In genomic region chr8:3514681-3515247, GRCm38 (mm10) we compare ENCODE assay signal across 8 mouse cellular contexts. TPM values are rescaled to one million over a fixed set of nuclear protein-coding genes. Genes with fewer than 3 reads are reported as not detected.
A peak's percentile ranks its signal among the peaks of the same experiment; 100 is the strongest.
DNase-seq lines count a peak whose midpoint lies in the region; ATAC-seq lines count a peak whose summit lies in the region.

No protein-coding gene starts in this region.

- peak overlapping the region; percentile 92 for H3K4me2 ChIP-seq in heart, embryonic 12.5 days
- peak overlapping the region; percentile 63 for H3K4me2 ChIP-seq in intestine, embryonic 14.5 days (ENCODE audit: low read length)
- peak overlapping the region; percentile 92 for H3K4me2 ChIP-seq in midbrain, embryonic 15.5 days

- peaks cover 5% of the 10 kb centered on the region for H3K4me1 ChIP-seq in heart, embryonic 12.5 days (replicated peaks)
- no peaks in the 10 kb centered on the region for H3K4me1 ChIP-seq in intestine, embryonic 14.5 days (replicated peaks; ENCODE audit: control insufficient read depth, insufficient read depth, low read length)
- H3K4me1 ChIP-seq in midbrain, embryonic 15.5 days: peaks cover 16% of the 10 kb centered on the region

- H3K36me3 ChIP-seq in heart, embryonic 12.5 days: peaks cover 44% of the 10 kb centered on the region
- H3K36me3 ChIP-seq in intestine, embryonic 14.5 days (ENCODE audit: control insufficient read depth, insufficient read depth, low read length): peaks cover 33% of the 10 kb centered on the region
- peaks cover 14% of the 10 kb centered on the region for H3K36me3 ChIP-seq in midbrain, embryonic 15.5 days (replicated peaks)

- H3K9ac ChIP-seq in heart, embryonic 12.5 days: peak overlapping the region; percentile 57
- H3K9ac ChIP-seq in intestine, embryonic 14.5 days (ENCODE audit: low read length): peak overlapping the region; percentile 61; the same call in 1 of the 2 replicates
- peak overlapping the region; percentile 72 for H3K9ac ChIP-seq in midbrain, embryonic 15.5 days

- no peak overlapping the region; the same call in 1 of the 2 replicates for H3K27ac ChIP-seq in heart, embryonic 12.5 days (ENCODE audit: poor library complexity, severe bottlenecking)
- H3K27ac ChIP-seq in intestine, embryonic 14.5 days (ENCODE audit: low read depth): no peak overlapping the region
- H3K27ac ChIP-seq in midbrain, embryonic 15.5 days: peak overlapping the region; percentile 82

- peak overlapping the region; percentile 72 for H3K4me3 ChIP-seq in heart, embryonic 12.5 days
- H3K4me3 ChIP-seq in intestine, embryonic 14.5 days (ENCODE audit: low read depth, low read length): peak overlapping the region; percentile 73
- H3K4me3 ChIP-seq in midbrain, embryonic 15.5 days: peak overlapping the region; percentile 68

- WGBS in heart, embryonic 12.5 days: 32% methylated on average over 13 of the region's 13 CpGs
- 35% methylated on average over 13 of the region's 13 CpGs for WGBS in intestine, embryonic 14.5 days
- 33% methylated on average over 13 of the region's 13 CpGs for WGBS in midbrain, embryonic 15.5 days

- ATAC-seq in heart, embryonic 12.5 days (ENCODE audit: insufficient number of reproducible peaks, low FRiP score): no peak
- ATAC-seq in intestine, embryonic 14.5 days (replicated peaks; ENCODE audit: low FRiP score, low TSS enrichment, low read depth): no peak; the same call in 1 of the 2 replicates
- ATAC-seq in midbrain, embryonic 15.5 days (replicated peaks): no peak

- H3K9me3 ChIP-seq in heart, embryonic 12.5 days (replicated peaks): no peaks in the 10 kb centered on the region
- no peaks in the 10 kb centered on the region for H3K9me3 ChIP-seq in intestine, embryonic 14.5 days (ENCODE audit: control insufficient read depth, low read length)
- no peaks in the 10 kb centered on the region for H3K9me3 ChIP-seq in midbrain, embryonic 15.5 days

- H3K27me3 ChIP-seq in heart, embryonic 12.5 days (replicated peaks): no peaks in the 10 kb centered on the region
- H3K27me3 ChIP-seq in intestine, embryonic 14.5 days (replicated peaks; ENCODE audit: control insufficient read depth, insufficient read depth, low read length): no peaks in the 10 kb centered on the region
- no peaks in the 10 kb centered on the region for H3K27me3 ChIP-seq in midbrain, embryonic 15.5 days (replicated peaks)

- DNase-seq in heart, adult 9 months (ENCODE audit: low spot score in 2 of 2): no peak
- peak; percentile 29 to 35 for DNase-seq in cerebellum, postnatal 25 days
- DNase-seq in intestine, embryonic 14.5 days (ENCODE audit: low spot score): no peak
- DNase-seq in frontal cortex, postnatal 25 days (ENCODE audit: low spot score in 2 of 2): no peak
- no peak for DNase-seq in spleen, postnatal 10 days (ENCODE audit: low spot score in 2 of 2)
- DNase-seq in ovary, adult 18-20 months (ENCODE audit: low spot score): no peak

RNA-seq across cellular contexts. Expression of gene Pnpla6, which starts 0.4 kb away (rescaled TPM):
- 21.7 and 23.4 TPM in 2 replicates for polyA plus RNA-seq in heart, embryonic 12.5 days (2016; fragmentation: Nextera tagmentation; extraction: Ambion mirVana)
- polyA plus RNA-seq in intestine, embryonic 14.5 days (2014; fragmentation: Nextera tagmentation; extraction: Ambion mirVana): 25.7 and 26.7 TPM in 2 replicates
- polyA plus RNA-seq in midbrain, embryonic 15.5 days (2015; fragmentation: Nextera tagmentation; extraction: Ambion mirVana): 42.5 and 45.5 TPM in 2 replicates

RNA-seq across cellular contexts. Expression of gene Mcoln1, which starts 14.5 kb away (rescaled TPM):
- polyA plus RNA-seq in heart, embryonic 12.5 days (2016; fragmentation: Nextera tagmentation; extraction: Ambion mirVana): 52.7 and 53.5 TPM in 2 replicates
- 37.3 and 41.8 TPM in 2 replicates for polyA plus RNA-seq in intestine, embryonic 14.5 days (2014; fragmentation: Nextera tagmentation; extraction: Ambion mirVana)
- 126 and 130 TPM in 2 replicates for polyA plus RNA-seq in midbrain, embryonic 15.5 days (2015; fragmentation: Nextera tagmentation; extraction: Ambion mirVana)

RNA-seq across cellular contexts. Expression of gene Zfp358, which starts 21.8 kb away (rescaled TPM):
- 34.2 and 36.2 TPM in 2 replicates for polyA plus RNA-seq in heart, embryonic 12.5 days (2016; fragmentation: Nextera tagmentation; extraction: Ambion mirVana)
- 20.6 and 22.7 TPM in 2 replicates for polyA plus RNA-seq in intestine, embryonic 14.5 days (2014; fragmentation: Nextera tagmentation; extraction: Ambion mirVana)
- polyA plus RNA-seq in midbrain, embryonic 15.5 days (2015; fragmentation: Nextera tagmentation; extraction: Ambion mirVana): 83.9 and 89.2 TPM in 2 replicates

RNA-seq across cellular contexts. Expression of gene Tex45, which starts 44.1 kb away (rescaled TPM):
- polyA plus RNA-seq in heart, embryonic 12.5 days (2016; fragmentation: Nextera tagmentation; extraction: Ambion mirVana): not detected in 2 replicates
- polyA plus RNA-seq in intestine, embryonic 14.5 days (2014; fragmentation: Nextera tagmentation; extraction: Ambion mirVana): 0.12 TPM in 1 of 2 replicates, not detected in the other
- polyA plus RNA-seq in midbrain, embryonic 15.5 days (2015; fragmentation: Nextera tagmentation; extraction: Ambion mirVana): 0.23 and 0.49 TPM in 2 replicates

RNA-seq across cellular contexts. Expression of gene Pex11g, which starts 47.3 kb away (rescaled TPM):
- polyA plus RNA-seq in heart, embryonic 12.5 days (2016; fragmentation: Nextera tagmentation; extraction: Ambion mirVana): 4.9 and 5.1 TPM in 2 replicates
- 4.2 and 5.1 TPM in 2 replicates for polyA plus RNA-seq in intestine, embryonic 14.5 days (2014; fragmentation: Nextera tagmentation; extraction: Ambion mirVana)
- polyA plus RNA-seq in midbrain, embryonic 15.5 days (2015; fragmentation: Nextera tagmentation; extraction: Ambion mirVana): 4.9 and 5.4 TPM in 2 replicates

Comparison
In these comparisons a context has a peak if more than half of its experiments do, and no peak if none do; other contexts are left out.
1. DNase-seq: peak in cerebellum, postnatal 25 days (2 of 2); none in heart, adult 9 months (0 of 2), intestine, embryonic 14.5 days (single experiment), frontal cortex, postnatal 25 days (0 of 2), spleen, postnatal 10 days (0 of 2) and ovary, adult 18-20 months (single experiment).
2. Peak in every context shown above with its lines, with median percentiles within 50 percentile points of each other: H3K4me2 ChIP-seq, H3K4me3 ChIP-seq and H3K9ac ChIP-seq.